In the genomic region with DNA sequence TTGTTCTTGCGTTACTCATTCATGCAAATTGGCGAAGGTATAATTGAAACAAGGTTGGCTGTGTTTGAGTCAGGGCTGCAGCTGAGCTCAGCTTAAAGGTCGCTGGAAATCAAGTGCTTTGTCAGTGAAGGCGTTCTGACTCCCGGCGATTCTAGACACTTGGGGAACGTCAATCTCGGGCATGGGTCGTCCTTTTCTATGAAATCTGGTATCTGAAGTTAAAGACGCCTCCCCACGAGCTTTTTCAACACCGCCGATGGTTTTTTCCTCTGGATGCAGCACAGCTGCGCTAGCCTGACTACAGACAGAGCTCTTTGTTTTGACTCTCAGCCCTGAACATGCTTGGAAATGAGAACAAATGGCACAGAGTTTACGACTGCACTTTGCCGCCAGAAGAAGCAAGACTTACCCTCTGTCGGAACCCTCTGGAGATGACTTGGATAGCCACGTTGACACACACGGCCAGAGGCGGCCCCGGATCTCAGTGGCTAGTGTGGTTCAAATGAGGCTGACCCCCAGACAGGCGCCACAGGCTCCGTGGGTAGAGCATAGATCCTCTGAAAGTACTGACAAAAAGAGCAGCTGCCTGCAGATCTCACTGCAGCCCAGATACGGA, we compare ENCODE assay signal across 9 mouse cellular contexts. TPM values are rescaled to one million over a fixed set of nuclear protein-coding genes. Genes with fewer than 3 reads are reported as not detected.
DNase-seq lines count a peak whose midpoint lies in the region; ATAC-seq and TF ChIP-seq lines count a peak whose summit lies in the region.
"Had no signal": no experiment of that assay in that cellular context is flagged by ENCODE, and none has a peak within 500 bp of the region (broad histone marks: within the 10 kb centered on the region; RNA-seq: fewer than 3 reads in every experiment).

No protein-coding gene starts in this region.

- H3K27me3 ChIP-seq in embryonic facial prominence, embryonic 11.5 days (ENCODE audit: control insufficient read depth, insufficient read depth, low read length), result no peaks in the 10 kb centered on the region
- H3K27me3 ChIP-seq in embryonic facial prominence, embryonic 10.5 days (replicated peaks; ENCODE audit: low read depth, poor library complexity, severe bottlenecking), result no peaks in the 10 kb centered on the region
- no peaks in the 10 kb centered on the region for H3K27me3 ChIP-seq in embryonic facial prominence, embryonic 15.5 days
- H3K27me3 ChIP-seq in limb, embryonic 14.5 days (ENCODE audit: control insufficient read depth, insufficient read depth, low read length), result no peaks in the 10 kb centered on the region

- no peak overlapping the region for H3K4me2 ChIP-seq in embryonic facial prominence, embryonic 11.5 days (ENCODE audit: low read depth, low read length)
- 0 out of 2 replicates have a peak overlapping the region, but pooled peaks have one; percentile 21 for H3K4me2 ChIP-seq in embryonic facial prominence, embryonic 15.5 days (replicated peaks)
- H3K4me2 ChIP-seq in limb, embryonic 14.5 days (replicated peaks; ENCODE audit: low read depth, low read length, severe bottlenecking), result peak overlapping the region; percentile 25

- no peaks in the 10 kb centered on the region for H3K4me1 ChIP-seq in embryonic facial prominence, embryonic 11.5 days (ENCODE audit: control insufficient read depth, insufficient read depth, low read length)
- H3K4me1 ChIP-seq in embryonic facial prominence, embryonic 10.5 days, result peaks cover 17% of the 10 kb centered on the region; the same call in 1 of the 2 replicates
- peaks cover 66% of the 10 kb centered on the region for H3K4me1 ChIP-seq in embryonic facial prominence, embryonic 15.5 days
- peaks cover 53% of the 10 kb centered on the region for H3K4me1 ChIP-seq in limb, embryonic 14.5 days (ENCODE audit: control insufficient read depth, insufficient read depth, low read length)

- TF ChIP-seq CTCF in left cerebral cortex, adult 2 months (IDR thresholded peaks at IDR 0.05), result no peak

- no peak for TF ChIP-seq POLR2A in limb, embryonic 14.5 days (IDR thresholded peaks at IDR 0.05; ENCODE audit: borderline replicate concordance, extremely low read depth, insufficient read depth, insufficient read length)

- H3K27ac ChIP-seq in embryonic facial prominence, embryonic 11.5 days (replicated peaks; ENCODE audit: low read depth, low read length), result no peak overlapping the region
- no peak overlapping the region for H3K27ac ChIP-seq in embryonic facial prominence, embryonic 10.5 days (replicated peaks)
- H3K27ac ChIP-seq in left cerebral cortex, adult 2 months, result peak overlapping the region; percentile 66
- H3K27ac ChIP-seq in embryonic facial prominence, embryonic 15.5 days (replicated peaks), result peak overlapping the region; percentile 61
- H3K27ac ChIP-seq in limb, embryonic 14.5 days (replicated peaks; ENCODE audit: low read depth, low read length), result peak overlapping the region; percentile 40

- H3K9ac ChIP-seq in embryonic facial prominence, embryonic 11.5 days (replicated peaks; ENCODE audit: low read length), result no peak overlapping the region
- H3K9ac ChIP-seq in embryonic facial prominence, embryonic 15.5 days, result no peak overlapping the region
- H3K9ac ChIP-seq in limb, embryonic 14.5 days (ENCODE audit: low read depth, low read length, severe bottlenecking), result 0 out of 2 replicates have a peak overlapping the region, but pooled peaks have one; percentile 25

- intact Hi-C loops in left cerebral cortex, adult 2 months (cut with DNase I), result no loop called here
- intact Hi-C loops in left cerebral cortex, postnatal 10 days (cut with DNase I), result no loop called here

- peaks cover 18% of the 10 kb centered on the region for H3K36me3 ChIP-seq in embryonic facial prominence, embryonic 11.5 days (replicated peaks; ENCODE audit: control insufficient read depth, insufficient read depth, low read depth, low read length)
- peaks cover 98% of the 10 kb centered on the region for H3K36me3 ChIP-seq in embryonic facial prominence, embryonic 10.5 days (replicated peaks)
- peaks cover 49% of the 10 kb centered on the region for H3K36me3 ChIP-seq in embryonic facial prominence, embryonic 15.5 days
- peaks cover 81% of the 10 kb centered on the region for H3K36me3 ChIP-seq in limb, embryonic 14.5 days (ENCODE audit: control insufficient read depth, insufficient read depth, low read length)

- WGBS in embryonic facial prominence, embryonic 11.5 days, result 69% methylated on average over 24 of the region's 24 CpGs
- WGBS in embryonic facial prominence, embryonic 10.5 days, result 81% methylated on average over 24 of the region's 24 CpGs
- WGBS in embryonic facial prominence, embryonic 15.5 days, result 41% methylated on average over 24 of the region's 24 CpGs
- WGBS in limb, embryonic 14.5 days, result 61% methylated on average over 24 of the region's 24 CpGs

- H3K9me3 ChIP-seq in embryonic facial prominence, embryonic 11.5 days (replicated peaks; ENCODE audit: control insufficient read depth, low read length), result no peaks in the 10 kb centered on the region
- no peaks in the 10 kb centered on the region for H3K9me3 ChIP-seq in embryonic facial prominence, embryonic 10.5 days
- H3K9me3 ChIP-seq in embryonic facial prominence, embryonic 15.5 days (replicated peaks), result no peaks in the 10 kb centered on the region
- H3K9me3 ChIP-seq in limb, embryonic 14.5 days (ENCODE audit: control insufficient read depth, low read length), result no peaks in the 10 kb centered on the region

- DNase-seq in embryonic facial prominence, embryonic 11.5 days (ENCODE audit: low spot score), result peak; percentile 65
- DNase-seq in embryonic facial prominence, embryonic 10.5 days (ENCODE audit: low spot score), result no peak
- peak in 1 of 2 experiments; percentile 21 for DNase-seq in left cerebral cortex, adult 2 months (ENCODE audit: extremely low spot score in 1 of 2, low spot score in 2 of 2)
- no peak for DNase-seq in left cerebral cortex, postnatal 10 days (ENCODE audit: extremely low spot score in 1 of 2, low spot score in 2 of 2)
- no peak for DNase-seq in limb, embryonic 14.5 days (ENCODE audit: low spot score)
- no peak for DNase-seq in adipocyte (ENCODE audit: low spot score)
- DNase-seq in cerebellum, postnatal 25 days, result no peak
- DNase-seq: cerebellum, adult 18-20 months had no signal

- H3K4me3 ChIP-seq in embryonic facial prominence, embryonic 11.5 days (ENCODE audit: low read depth, low read length), result no peak overlapping the region
- H3K4me3 ChIP-seq in embryonic facial prominence, embryonic 10.5 days, result no peak overlapping the region
- H3K4me3 ChIP-seq in left cerebral cortex, adult 2 months, result peak overlapping the region; percentile 15; the same call in 1 of the 2 replicates
- H3K4me3 ChIP-seq in embryonic facial prominence, embryonic 15.5 days (replicated peaks), result peak overlapping the region; percentile 7; the same call in 1 of the 2 replicates
- H3K4me3 ChIP-seq in limb, embryonic 14.5 days (replicated peaks; ENCODE audit: low read length), result peak overlapping the region; percentile 14; the same call in 1 of the 2 replicates

- ATAC-seq in embryonic facial prominence, embryonic 11.5 days (replicated peaks; ENCODE audit: insufficient number of reproducible peaks, low FRiP score, low TSS enrichment, low read depth), result no peak
- peak; percentile 56 for ATAC-seq in embryonic facial prominence, embryonic 15.5 days (ENCODE audit: insufficient number of reproducible peaks, low FRiP score, low TSS enrichment, low read depth)
- no peak for ATAC-seq in limb, embryonic 14.5 days (ENCODE audit: low FRiP score, low read depth)

RNA-seq across cellular contexts. Expression of gene Nedd4, which starts 31.0 kb away (rescaled TPM):
- polyA plus RNA-seq in embryonic facial prominence, embryonic 11.5 days (2014; fragmentation: Nextera tagmentation; extraction: Ambion mirVana), result 825 and 859 TPM in 2 replicates
- 660 and 664 TPM in 2 replicates for polyA plus RNA-seq in embryonic facial prominence, embryonic 10.5 days (2016; fragmentation: Nextera tagmentation; extraction: Ambion mirVana)
- 100 to 1,000 TPM; 268 to 283 TPM for total RNA-seq in left cerebral cortex, adult 2 months (2021)
- total RNA-seq in left cerebral cortex, postnatal 10 days (2021), result 100 to 1,000 TPM; 338 to 346 TPM
- 541 and 546 TPM in 2 replicates for polyA plus RNA-seq in embryonic facial prominence, embryonic 15.5 days (2015; fragmentation: Nextera tagmentation; extraction: Ambion mirVana)
- 783 and 859 TPM in 2 replicates for polyA plus RNA-seq in limb, embryonic 14.5 days (2012; rRNA removed)
- 684 and 772 TPM in 2 replicates for polyA plus RNA-seq in limb, embryonic 14.5 days (2014; fragmentation: Nextera tagmentation; extraction: Ambion mirVana)

Comparison
In these comparisons a context has a peak if more than half of its experiments do, and no peak if none do; other contexts are left out.
1. H3K27ac ChIP-seq: peak in left cerebral cortex, adult 2 months (single experiment), embryonic facial prominence, embryonic 15.5 days (single experiment) and limb, embryonic 14.5 days (single experiment); none in embryonic facial prominence, embryonic 11.5 days (single experiment) and embryonic facial prominence, embryonic 10.5 days (single experiment).
2. H3K4me3 ChIP-seq: peak in left cerebral cortex, adult 2 months (single experiment), embryonic facial prominence, embryonic 15.5 days (single experiment) and limb, embryonic 14.5 days (single experiment); none in embryonic facial prominence, embryonic 11.5 days (single experiment) and embryonic facial prominence, embryonic 10.5 days (single experiment).